Mouse (Mus musculus) heart, adult 2 months (tissue): ENCODE measurements at regions not wholly inside any gene's neighbourhood (a gene's known extent, or its start where the extent isn't known, plus 50 kb on each side); places are given as distances from the start of the nearest gene placed in this dataset.

Experiments used
- DNase-seq, 2 experiments: peaks; one replicate each; pipeline ENCODE4 v3.0.0; 2021
- H3K27ac ChIP-seq: fragments of 200-600 bp; 2 replicates; pipeline ENCODE4 v1.8.1; 2022
- H3K27me3 ChIP-seq: fragments of 200-500 bp; 2 replicates; pipeline ENCODE4 v1.6.1; 2012; ENCODE audit warnings: mild to moderate bottlenecking, low read length, inconsistent platforms, mixed read lengths; ENCODE audit not compliant: control insufficient read depth, insufficient read depth
- H3K36me3 ChIP-seq: fragments of 200-500 bp; 2 replicates; pipeline ENCODE4 v1.6.1; 2012; ENCODE audit warnings: low read length, inconsistent platforms; ENCODE audit not compliant: control insufficient read depth, insufficient read depth
- H3K4me1 ChIP-seq: fragments of 200-500 bp; 2 replicates; pipeline ENCODE4 v1.6.1; 2011; ENCODE audit warnings: low read length; ENCODE audit not compliant: control insufficient read depth, insufficient read depth
- H3K4me3 ChIP-seq: fragments of 200-600 bp; 2 replicates; pipeline ENCODE4 v1.8.1; 2022
- H3K79me2 ChIP-seq: fragments of 200-500 bp; replicated peaks from 2 replicates; pipeline ENCODE4 v1.6.1; 2012; ENCODE audit warnings: mild to moderate bottlenecking, inconsistent platforms, low read length, moderate library complexity, mixed read lengths; ENCODE audit not compliant: control insufficient read depth, insufficient read depth
- H3K9ac ChIP-seq: fragments of 200-500 bp; 2 replicates; pipeline ENCODE4 v1.6.1; 2012; ENCODE audit warnings: low read depth, mild to moderate bottlenecking, control low read depth, inconsistent platforms, low read length, mixed read lengths
- CTCF ChIP-seq: fragments of 200-600 bp; IDR thresholded peaks from 2 replicates; pipeline ENCODE4 v1.8.1; 2022; ENCODE audit warnings: antibody characterized with exemption, mild to moderate bottlenecking, moderate library complexity
- EP300 ChIP-seq: fragments of 200-500 bp; IDR thresholded peaks from 2 replicates; pipeline ENCODE4 v1.6.1; 2011; ENCODE audit warnings: low read depth, low read length, control low read depth; ENCODE audit not compliant: insufficient read depth
- POLR2A ChIP-seq: fragments of 200-500 bp; IDR thresholded peaks from 2 replicates; pipeline ENCODE4 v1.6.1; 2011; ENCODE audit warnings: mild to moderate bottlenecking, low read depth, low read length, control low read depth; ENCODE audit not compliant: insufficient read depth
- WGBS: fragments of 180-500 bp; shearing (Covaris S2); methylation state at CpG from one replicate; pipeline ENCODE4 v1.1.7; 2018; 5-methylcytosine and 5-hydroxymethylcytosine counted together
- intact Hi-C: fragments of 180-260 bp; cut with DNase I; formaldehyde crosslinking; loops from one replicate; pipeline ENCODE4 v1.15.1; 2025

GRCm38 (mm10) chr15:86631376-86631775, 417.1 kb downstream of the Tbc1d22a start:
- no peak for DNase-seq
- H3K27me3 ChIP-seq = no peaks in the 10 kb centered on the region; the same call in 1 of the 2 replicates
- no peak overlapping the region for H3K9ac ChIP-seq
- no peaks in the 10 kb centered on the region for H3K79me2 ChIP-seq
- intact Hi-C loops = no loop called here
- no peaks in the 10 kb centered on the region for H3K36me3 ChIP-seq
- 66% methylated on average over 5 of the region's 5 CpGs for WGBS
- no peaks in the 10 kb centered on the region for H3K4me1 ChIP-seq
- no peak overlapping the region for H3K4me3 ChIP-seq
- no peak for TF ChIP-seq CTCF
- TF ChIP-seq POLR2A = no peak
- TF ChIP-seq EP300 = no peak
- H3K27ac ChIP-seq = no peak overlapping the region

- H3K79me2 ChIP-seq = no peaks in the 10 kb centered on the region
- no peaks in the 10 kb centered on the region for H3K27me3 ChIP-seq
- no peaks in the 10 kb centered on the region for H3K4me1 ChIP-seq
- no peak for TF ChIP-seq EP300
- no peak for TF ChIP-seq POLR2A
- TF ChIP-seq CTCF = no peak
- H3K9ac ChIP-seq = no peak overlapping the region
- no peaks in the 10 kb centered on the region for H3K36me3 ChIP-seq
- no peak overlapping the region for H3K27ac ChIP-seq
- DNase-seq = no peak
- 80% methylated on average over 9 of the region's 9 CpGs for WGBS
- H3K4me3 ChIP-seq = no peak overlapping the region
- intact Hi-C loops = no loop called here
Observed at GRCm38 (mm10) chr15:86645244-86645643, 431.0 kb downstream of the Tbc1d22a start.

- Histone ChIP-seq H3K27me3 (no peaks in the 10 kb centered on the region), H3K27ac (no peak overlapping the region), H3K4me1 (no peaks in the 10 kb centered on the region), H3K79me2 (no peaks in the 10 kb centered on the region), H3K36me3 (no peaks in the 10 kb centered on the region), H3K9ac (no peak overlapping the region), H3K4me3 (no peak overlapping the region)
- intact Hi-C loops = no loop called here
- TF ChIP-seq POLR2A = no peak
- no peak for TF ChIP-seq EP300
- no peak for TF ChIP-seq CTCF
- WGBS = 57% methylated on average over 3 of the region's 3 CpGs
- no peak for DNase-seq
Observed at GRCm38 (mm10) chr15:86648131-86648530, 433.9 kb downstream of the Tbc1d22a start.

GRCm38 (mm10) chr15:86673096-86673520, 458.8 kb downstream of the Tbc1d22a start:
- Histone ChIP-seq H3K9ac (no peak overlapping the region), H3K27ac (no peak overlapping the region), H3K4me3 (no peak overlapping the region), H3K79me2 (no peaks in the 10 kb centered on the region), H3K4me1 (no peaks in the 10 kb centered on the region), H3K27me3 (no peaks in the 10 kb centered on the region), H3K36me3 (no peaks in the 10 kb centered on the region)
- TF ChIP-seq CTCF = no peak
- TF ChIP-seq POLR2A = no peak
- TF ChIP-seq EP300 = no peak
- peak in 1 of 2 experiments; percentile 21 for DNase-seq
- WGBS = 26% methylated on average over 9 of the region's 9 CpGs
- intact Hi-C loops = no loop called here

- Histone ChIP-seq H3K79me2 (no peaks in the 10 kb centered on the region), H3K4me1 (no peaks in the 10 kb centered on the region), H3K36me3 (no peaks in the 10 kb centered on the region), H3K27me3 (no peaks in the 10 kb centered on the region), H3K27ac (no peak overlapping the region), H3K9ac (no peak overlapping the region), H3K4me3 (no peak overlapping the region)
- intact Hi-C loops = no loop called here
- no peak for DNase-seq
- WGBS = 83% methylated on average over 7 of the region's 7 CpGs
- TF ChIP-seq POLR2A (no peak), CTCF (no peak), EP300 (no peak)
Observed at GRCm38 (mm10) chr15:86677016-86677415, 462.8 kb downstream of the Tbc1d22a start.

GRCm38 (mm10) chr15:86683081-86683480, 468.8 kb downstream of the Tbc1d22a start:
- DNase-seq = no peak
- Histone ChIP-seq H3K79me2 (no peaks in the 10 kb centered on the region), H3K27me3 (no peaks in the 10 kb centered on the region), H3K4me1 (no peaks in the 10 kb centered on the region), H3K27ac (no peak overlapping the region), H3K36me3 (no peaks in the 10 kb centered on the region), H3K9ac (no peak overlapping the region), H3K4me3 (no peak overlapping the region)
- TF ChIP-seq EP300 (no peak), CTCF (no peak), POLR2A (no peak)
- intact Hi-C loops = no loop called here
- WGBS = 89% methylated on average over 12 of the region's 12 CpGs

- 84% methylated on average over 8 of the region's 8 CpGs for WGBS
- H3K79me2 ChIP-seq = no peaks in the 10 kb centered on the region
- intact Hi-C loops = no loop called here
- no peak overlapping the region for H3K4me3 ChIP-seq
- no peak for DNase-seq
- no peak for TF ChIP-seq POLR2A
- TF ChIP-seq CTCF = no peak
- TF ChIP-seq EP300 = no peak
- H3K36me3 ChIP-seq = no peaks in the 10 kb centered on the region
- no peaks in the 10 kb centered on the region for H3K27me3 ChIP-seq
- no peak overlapping the region for H3K27ac ChIP-seq
- no peaks in the 10 kb centered on the region for H3K4me1 ChIP-seq
- H3K9ac ChIP-seq = no peak overlapping the region
Observed at GRCm38 (mm10) chr15:86689694-86690093, 475.4 kb downstream of the Tbc1d22a start.
